Mouse (Mus musculus) spleen, postnatal 0 days (tissue): Measurements from ENCODE around the gene Fry. TPM values are rescaled to one million over a fixed set of nuclear protein-coding genes. Genes with fewer than 3 reads are reported as not detected.

Source experiments
- polyA plus RNA-seq: library from polyadenylated mRNA; unstranded; fragments of >200 nt; fragmentation: Nextera tagmentation; extraction: Ambion mirVana; gene quantifications from 2 replicates; pipeline ENCODE4 v1.2.1, GENCODE M21; 2015

Fry gene
- polyA plus RNA-seq, result 7.1 and 10.1 TPM in 2 replicates

GRCm38 (mm10) chr5:150118455-150119241 lies at the start of gene Fry:
TSS of gene Fry (plus strand) at chr5:150118645.

DNA sequence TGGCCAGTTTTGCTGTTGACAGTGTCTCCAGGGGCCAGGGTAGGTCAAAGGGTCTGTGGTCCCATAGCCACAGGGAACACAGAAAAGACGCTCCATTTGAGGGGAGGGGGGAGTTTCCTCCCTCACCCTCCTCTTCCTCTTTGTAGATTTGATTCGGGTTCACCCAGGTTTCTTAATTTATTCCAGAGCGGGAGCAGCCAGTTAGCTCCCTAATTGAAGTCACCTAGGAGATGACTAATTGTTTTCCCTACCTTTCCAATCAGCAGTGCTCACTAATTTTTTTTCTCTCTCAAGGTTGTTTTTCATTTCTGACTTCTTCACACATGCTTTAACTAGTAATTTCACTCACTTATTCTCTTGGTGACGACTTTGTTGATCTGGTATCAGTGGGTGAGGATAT lies 399.6 kb downstream of the Fry start, which contains the start of gene Zar1l:
TSS of gene Zar1l (minus strand) at position 101 of the 400 bp plus-strand sequence.

GRCm38 (mm10) chr5:150521937-150522866 lies 403.8 kb downstream of the Fry start, which contains the start of gene Brca2:
TSS of gene Brca2 (plus strand) at chr5:150522630.

Other genes starting within 250 kb of the Fry start
- gene Rxfp2, start 100.0 kb upstream of the Fry start, polyA plus RNA-seq, result 0.08 TPM in 1 of 2 replicates, not detected in the other